Mouse (Mus musculus): ENCODE results near the gene Pou2f3. TPM values are rescaled to one million over a fixed set of nuclear protein-coding genes. Genes with fewer than 3 reads are reported as not detected.

The Pou2f3 gene
- 0.01 TPM in 1 of 2 replicates, not detected in the other for polyA plus RNA-seq (2012; rRNA removed)

DNA sequence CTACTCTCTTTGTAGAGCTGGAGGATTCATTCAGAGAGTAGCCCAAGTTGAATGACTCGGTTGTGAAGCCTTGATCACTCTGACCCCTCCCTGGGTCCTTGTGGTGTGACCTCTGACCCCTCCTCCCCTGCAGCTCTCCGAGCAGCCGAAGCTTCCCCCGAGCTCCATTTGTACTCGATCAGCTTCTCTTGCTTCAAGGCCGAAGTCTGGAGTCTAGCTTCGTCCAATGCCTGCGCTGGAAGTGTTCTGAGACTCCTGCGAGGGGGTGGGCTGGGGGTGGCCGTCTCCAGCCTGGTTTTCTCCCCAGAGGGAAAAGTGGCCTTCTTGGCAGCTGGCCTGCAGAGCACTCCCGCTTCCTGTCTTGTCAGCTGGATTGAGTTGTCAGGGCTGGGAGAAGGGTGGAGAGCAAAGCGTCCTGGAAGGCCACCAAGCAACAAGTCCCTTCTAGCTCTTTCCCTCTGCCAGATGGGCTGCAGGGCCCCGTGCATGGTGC lies at the start of gene Pou2f3:
Pou2f3 (minus strand) TSS at position 180 of the 493 bp plus-strand sequence.

DNA sequence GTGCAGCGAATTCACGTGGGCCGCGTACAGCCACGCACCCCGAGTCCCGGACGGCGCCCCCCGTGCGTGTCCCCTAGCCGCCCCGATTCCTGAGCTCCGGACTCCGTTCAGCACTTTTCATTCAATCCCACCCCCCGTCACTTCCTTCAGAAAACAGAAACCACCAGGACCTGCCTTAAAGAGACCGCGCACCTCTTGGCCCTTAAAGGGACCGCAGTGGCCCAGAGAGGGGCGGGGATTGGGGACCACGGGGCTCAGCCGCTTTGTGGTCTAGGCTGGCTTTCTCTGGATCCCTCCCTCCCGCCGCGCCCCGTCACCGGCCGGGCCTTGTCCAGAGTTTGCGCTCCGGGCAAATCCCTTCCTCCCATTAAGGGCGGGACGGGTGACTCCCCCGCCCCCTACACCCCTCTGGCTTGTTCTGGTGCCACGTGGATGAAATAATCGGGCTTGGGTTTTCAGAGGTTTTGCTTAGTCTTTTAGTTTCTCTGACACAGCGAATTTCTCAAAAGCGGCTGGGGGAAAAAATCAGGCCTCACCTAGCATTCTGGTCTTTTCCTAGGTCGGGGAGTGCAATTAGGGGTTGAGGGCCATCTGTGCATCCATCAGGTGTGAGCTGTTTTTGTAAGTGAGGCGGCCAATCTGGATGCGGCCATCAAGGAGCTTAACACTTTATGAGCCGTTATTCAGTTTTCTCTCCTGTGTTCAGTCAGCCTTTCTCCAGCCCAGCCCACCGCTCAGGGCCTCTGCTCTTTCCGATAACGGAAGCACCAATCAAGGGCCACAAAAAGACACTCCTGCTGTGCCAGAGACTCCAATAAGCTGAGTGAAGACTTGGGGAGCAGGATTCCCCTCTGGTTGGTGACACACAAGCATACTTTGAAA lies 29.8 kb upstream of the Pou2f3 start, which contains the start of gene Oaf:
Oaf (minus strand) TSS at position 200 of the 882 bp plus-strand sequence.

DNA sequence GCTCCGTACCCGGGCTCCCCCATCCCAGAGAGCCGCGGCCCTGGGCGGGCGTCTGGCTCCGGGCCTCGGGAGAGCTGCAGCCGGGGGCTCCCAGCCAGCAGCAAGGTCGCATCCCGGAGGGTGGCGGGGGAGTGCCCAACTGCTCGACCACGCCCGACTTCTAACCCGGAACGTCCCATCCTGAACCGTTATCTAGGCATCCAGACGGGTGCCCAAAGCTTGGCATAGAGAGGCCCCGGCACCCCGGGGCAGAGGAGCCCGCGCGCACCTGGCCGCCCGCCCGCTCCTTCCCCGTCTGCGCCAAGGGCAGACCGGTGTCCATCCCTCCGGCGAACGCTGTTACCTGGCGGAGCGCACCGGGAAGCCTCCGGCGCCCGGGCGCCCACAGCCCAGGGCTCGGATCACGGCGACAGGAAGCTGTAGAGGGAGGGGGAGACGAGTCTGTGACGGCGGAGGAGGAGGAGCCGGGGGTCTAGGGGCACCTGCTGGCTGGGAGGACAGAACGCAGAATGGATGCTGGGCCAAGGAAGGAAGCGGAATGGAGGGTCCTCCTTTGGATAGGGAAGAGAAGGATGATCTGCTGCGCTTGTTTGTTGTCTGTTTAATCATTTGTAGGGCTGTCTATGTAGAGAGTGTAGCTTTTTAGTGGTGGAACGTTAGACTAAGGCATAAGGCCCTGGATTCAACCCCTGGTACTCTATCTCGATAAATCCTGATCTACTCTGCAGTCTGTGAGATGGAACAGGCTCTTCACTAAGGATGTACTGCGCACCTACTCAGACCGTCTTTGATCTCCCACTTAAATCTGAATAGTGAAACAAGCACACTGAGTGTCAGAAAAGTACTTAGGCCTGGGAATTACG lies 93.8 kb downstream of the Pou2f3 start, which contains the start of gene Tmem136:
Tmem136 (minus strand) TSS at position 437 of the 863 bp plus-strand sequence.

DNA sequence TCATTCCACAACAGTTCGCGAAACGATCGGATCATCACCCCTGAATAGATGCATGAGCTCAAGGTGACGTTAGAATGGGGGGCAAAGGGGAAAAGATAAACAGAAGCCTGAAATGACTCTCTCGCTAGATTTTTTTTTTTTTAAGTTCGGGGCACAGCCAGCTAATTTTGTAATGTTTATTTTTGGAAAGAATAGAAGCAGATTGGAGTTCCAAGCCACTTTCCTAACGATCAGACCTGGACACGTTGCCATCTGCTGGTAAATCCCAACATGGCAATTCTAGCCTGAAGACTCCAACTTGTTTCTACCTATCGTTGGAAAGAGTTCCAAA lies 103.0 kb downstream of the Pou2f3 start, which contains the start of gene Arhgef12:
Arhgef12 (minus strand) TSS at position 53 of the 331 bp plus-strand sequence.

Other genes starting within 250 kb of the Pou2f3 start
- 7.1 and 10.1 TPM in 2 replicates for gene Arhgef12, start 103.1 kb downstream of the Pou2f3 start, polyA plus RNA-seq (2012; rRNA removed)
- 0.91 and 0.94 TPM in 2 replicates for gene Tmem136, start 93.8 kb downstream of the Pou2f3 start, polyA plus RNA-seq (2012; rRNA removed)
- gene Oaf, start 29.5 kb upstream of the Pou2f3 start, polyA plus RNA-seq (2012; rRNA removed), result 26.9 and 27.5 TPM in 2 replicates
- gene Trim29, start 100.5 kb upstream of the Pou2f3 start, polyA plus RNA-seq (2012; rRNA removed), result 0.01 and 0.12 TPM in 2 replicates

Data from liver, embryonic 14 days (tissue).